Mouse (Mus musculus): ENCODE data around the gene Lrrc26. TPM values are rescaled to one million over a fixed set of nuclear protein-coding genes. Genes with fewer than 3 reads are reported as not detected.
"Not testable (repeated sequence)": the region's sequence is repeated elsewhere in the genome, so short reads cannot be mapped to it uniquely, and the experiment has no call there.

Gene Lrrc26
- polyA plus RNA-seq, 1 experiment from 2014 or later: not detected

DNA sequence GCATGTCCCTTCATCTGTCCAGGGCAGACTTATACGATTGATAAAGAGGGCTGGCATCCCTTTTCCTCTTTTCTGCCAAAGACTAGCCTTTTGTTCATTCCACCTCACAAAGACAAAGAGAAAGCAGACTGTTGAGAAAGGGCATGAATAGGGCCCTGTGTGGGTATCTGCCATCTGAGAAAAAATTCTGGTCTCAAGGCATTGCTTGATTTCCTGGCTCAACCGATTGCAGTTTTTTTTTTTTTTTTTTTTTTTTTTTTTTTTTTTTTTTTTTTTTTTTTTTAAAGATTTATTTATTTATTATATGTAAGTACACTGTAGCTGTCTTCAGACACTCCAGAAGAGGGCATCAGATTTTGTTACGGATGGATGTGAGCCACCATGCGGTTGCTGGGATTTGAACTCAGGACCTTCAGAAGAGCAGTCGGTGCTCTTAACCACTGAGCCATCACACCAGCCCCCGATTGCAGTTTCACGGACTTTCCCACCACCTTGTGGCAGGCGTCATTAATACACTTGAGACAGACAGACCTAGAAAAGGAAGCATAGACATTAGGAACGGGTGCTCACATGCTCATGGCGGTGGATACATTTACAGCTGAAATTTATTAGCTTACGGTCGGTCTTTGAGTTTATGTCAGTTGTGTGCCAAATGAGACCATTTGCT, 33.1 kb upstream of the Lrrc26 start:
- ATAC-seq (ENCODE audit: extremely low read depth, insufficient number of reproducible peaks, low FRiP score, low TSS enrichment); H3K9me3 ChIP-seq; H3K27me3 ChIP-seq (replicated peaks): not testable (repeated sequence)
- peak overlapping the region; percentile 64 for H3K27ac ChIP-seq (replicated peaks)
- peak overlapping the region; percentile 94 for H3K4me2 ChIP-seq
- H3K36me3 ChIP-seq: peaks cover 18% of the 10 kb centered on the region
- peak overlapping the region; percentile 89 for H3K9ac ChIP-seq
- H3K4me1 ChIP-seq: peaks cover 21% of the 10 kb centered on the region
- H3K4me3 ChIP-seq: peak overlapping the region; percentile 88
- WGBS: 54% methylated on average over 12 of the region's 12 CpGs

DNA sequence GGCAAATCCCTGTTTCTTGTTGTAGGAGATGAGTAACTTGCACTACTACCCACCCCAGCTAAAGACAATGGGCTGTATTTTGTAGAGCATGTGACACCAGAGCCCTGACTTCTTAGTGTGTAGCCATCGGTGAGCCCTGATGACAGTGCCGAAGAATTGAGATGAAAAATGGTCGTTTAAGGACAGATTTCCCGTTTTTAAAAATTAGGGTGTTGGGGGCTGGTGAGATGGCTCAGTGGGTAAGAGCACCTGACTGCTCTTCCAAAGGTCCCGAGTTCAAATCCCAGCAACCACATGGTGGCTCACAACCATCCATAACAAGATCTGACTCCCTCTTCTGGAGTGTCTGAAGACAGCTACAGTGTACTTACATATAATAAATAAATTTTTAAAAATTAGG, 32.5 kb upstream of the Lrrc26 start:
- not testable (repeated sequence) for H3K4me2 ChIP-seq; H3K9ac ChIP-seq; H3K27me3 ChIP-seq (replicated peaks); ATAC-seq (ENCODE audit: extremely low read depth, insufficient number of reproducible peaks, low FRiP score, low TSS enrichment); H3K27ac ChIP-seq (replicated peaks); H3K9me3 ChIP-seq; H3K4me3 ChIP-seq
- WGBS: 74% methylated on average over 5 of the region's 5 CpGs
- Histone ChIP-seq H3K4me1 (peaks cover 25% of the 10 kb centered on the region), H3K36me3 (peaks cover 11% of the 10 kb centered on the region)

GRCm38 (mm10) chr2:25258887-25259286, 30.8 kb upstream of the Lrrc26 start:
- H3K4me2 ChIP-seq: no peak overlapping the region
- H3K36me3 ChIP-seq: no peaks in the 10 kb centered on the region
- H3K4me3 ChIP-seq: no peak overlapping the region
- 56% methylated on average over 2 of the region's 2 CpGs for WGBS
- H3K27ac ChIP-seq (replicated peaks): no peak overlapping the region
- no peaks in the 10 kb centered on the region for H3K9me3 ChIP-seq
- ATAC-seq (ENCODE audit: extremely low read depth, insufficient number of reproducible peaks, low FRiP score, low TSS enrichment): no peak
- no peak overlapping the region for H3K9ac ChIP-seq
- peaks cover 7% of the 10 kb centered on the region for H3K27me3 ChIP-seq (replicated peaks)
- H3K4me1 ChIP-seq: peaks cover 34% of the 10 kb centered on the region

DNA sequence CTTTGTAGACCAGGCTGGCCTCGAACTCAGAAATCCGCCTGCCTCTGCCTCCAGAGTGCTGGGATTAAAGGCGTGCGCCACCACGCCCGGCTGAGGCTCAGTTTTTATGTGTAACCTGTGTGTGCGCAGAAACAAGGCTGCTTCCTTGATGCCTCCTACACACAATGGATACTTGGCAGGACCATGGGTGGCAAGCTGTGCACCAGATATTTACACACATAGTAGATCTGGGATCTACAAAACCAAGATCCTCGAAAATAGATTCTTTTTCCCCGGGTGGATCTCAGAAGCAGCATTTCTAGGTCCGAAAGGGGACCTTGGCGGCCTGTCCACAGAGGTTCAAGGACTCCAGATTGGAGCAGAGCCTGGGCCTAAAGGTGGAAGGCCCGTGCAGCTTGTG, 27.8 kb upstream of the Lrrc26 start:
- no peaks in the 10 kb centered on the region for H3K36me3 ChIP-seq
- H3K9me3 ChIP-seq: no peaks in the 10 kb centered on the region
- peak overlapping the region; percentile 100 for H3K4me2 ChIP-seq
- peak overlapping the region; percentile 86 for H3K4me3 ChIP-seq
- H3K9ac ChIP-seq: peak overlapping the region; percentile 74
- H3K27me3 ChIP-seq (replicated peaks): peaks cover 19% of the 10 kb centered on the region
- H3K4me1 ChIP-seq: peaks cover 47% of the 10 kb centered on the region
- ATAC-seq (ENCODE audit: extremely low read depth, insufficient number of reproducible peaks, low FRiP score, low TSS enrichment): 0 out of 2 replicates have a peak, but pooled peaks have one; percentile 3
- WGBS: 41% methylated on average over 12 of the region's 12 CpGs
- H3K27ac ChIP-seq (replicated peaks): peak overlapping the region; percentile 9; the same call in 1 of the 2 replicates

- peaks cover 48% of the 10 kb centered on the region for H3K4me1 ChIP-seq
- H3K4me2 ChIP-seq: peak within 1 kb of the TSS; percentile 100
- ATAC-seq (ENCODE audit: extremely low read depth, insufficient number of reproducible peaks, low FRiP score, low TSS enrichment): peak; percentile 96
- H3K27me3 ChIP-seq (replicated peaks): peaks cover 19% of the 10 kb centered on the region
- no peaks in the 10 kb centered on the region for H3K36me3 ChIP-seq
- H3K27ac ChIP-seq (replicated peaks): peak within 1 kb of the TSS; percentile 9; the same call in 1 of the 2 replicates
- under 1% methylated on average over 39 of the region's 39 CpGs for WGBS
- peak within 1 kb of the TSS; percentile 86 for H3K4me3 ChIP-seq
- H3K9ac ChIP-seq: peak within 1 kb of the TSS; percentile 86
- H3K9me3 ChIP-seq: no peaks in the 10 kb centered on the region
Measured at GRCm38 (mm10) chr2:25262291-25262767, 27.4 kb upstream of the Lrrc26 start, which contains the start of gene Tprn. Gene Tprn (plus strand): TSS chr2:25262618.

GRCm38 (mm10) chr2:25262795-25263622, 26.7 kb upstream of the Lrrc26 start:
- WGBS: under 1% methylated on average over 82 of the region's 82 CpGs
- H3K36me3 ChIP-seq: 0 out of 2 replicates have a peak, but pooled peaks cover 1% of the 10 kb centered on the region
- H3K27ac ChIP-seq (replicated peaks): no peak overlapping the region
- peaks cover 52% of the 10 kb centered on the region for H3K4me1 ChIP-seq
- H3K4me3 ChIP-seq: peak overlapping the region; percentile 86
- peak overlapping the region; percentile 86 for H3K9ac ChIP-seq
- peak; percentile 1; the same call in 1 of the 2 replicates for ATAC-seq (ENCODE audit: extremely low read depth, insufficient number of reproducible peaks, low FRiP score, low TSS enrichment)
- H3K9me3 ChIP-seq: no peaks in the 10 kb centered on the region
- H3K27me3 ChIP-seq (replicated peaks): peaks cover 19% of the 10 kb centered on the region
- peak overlapping the region; percentile 100 for H3K4me2 ChIP-seq

DNA sequence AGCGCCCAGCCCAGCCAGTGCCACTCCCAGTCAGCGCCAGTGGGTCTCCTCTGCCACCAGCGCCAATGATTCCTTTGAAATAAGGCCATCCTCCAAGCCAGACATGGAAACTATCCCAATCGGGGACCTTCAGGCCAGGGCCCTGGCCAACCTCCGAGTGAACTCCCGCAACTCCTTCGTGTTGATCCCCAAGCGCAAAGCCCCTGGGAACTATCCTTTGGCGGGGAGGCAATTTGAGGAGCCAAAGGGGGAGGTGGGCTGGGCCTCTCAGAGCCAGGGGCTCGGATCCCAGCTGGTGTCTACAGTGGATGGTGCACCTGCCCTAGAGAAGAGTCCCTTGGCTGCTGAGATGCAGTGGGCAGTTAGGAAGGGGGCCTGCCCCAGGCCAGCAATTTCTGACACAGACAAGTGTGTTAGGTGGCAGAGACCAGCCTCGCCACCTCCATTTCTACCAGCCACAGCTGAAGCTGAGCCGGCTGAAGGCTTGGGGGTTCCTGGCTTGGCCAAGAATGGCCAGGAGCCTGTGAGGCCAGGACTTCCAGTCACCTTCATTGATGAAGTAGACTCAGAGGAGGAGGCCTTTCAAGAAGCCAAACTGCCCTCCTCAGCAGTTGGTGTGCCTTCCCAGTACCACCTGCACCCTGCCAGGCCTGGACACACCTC, 26.0 kb upstream of the Lrrc26 start:
- WGBS: 19% methylated on average over 12 of the region's 12 CpGs
- H3K4me3 ChIP-seq: peak overlapping the region; percentile 86
- peaks cover 19% of the 10 kb centered on the region for H3K27me3 ChIP-seq (replicated peaks)
- H3K4me2 ChIP-seq: peak overlapping the region; percentile 100
- H3K36me3 ChIP-seq: 0 out of 2 replicates have a peak, but pooled peaks cover 9% of the 10 kb centered on the region
- peak overlapping the region; percentile 86 for H3K9ac ChIP-seq
- peaks cover 52% of the 10 kb centered on the region for H3K4me1 ChIP-seq
- H3K9me3 ChIP-seq: no peaks in the 10 kb centered on the region
- no peak overlapping the region for H3K27ac ChIP-seq (replicated peaks)
- ATAC-seq (ENCODE audit: extremely low read depth, insufficient number of reproducible peaks, low FRiP score, low TSS enrichment): no peak

- Histone ChIP-seq H3K27ac (replicated peaks) (no peak overlapping the region), H3K4me1 (peaks cover 52% of the 10 kb centered on the region), H3K36me3 (peaks cover 13% of the 10 kb centered on the region), H3K4me2 (peak overlapping the region; percentile 100), H3K9me3 (no peaks in the 10 kb centered on the region), H3K4me3 (peak overlapping the region; percentile 86), H3K9ac (peak overlapping the region; percentile 86; the same call in 1 of the 2 replicates), H3K27me3 (replicated peaks) (peaks cover 19% of the 10 kb centered on the region)
- no peak for ATAC-seq (ENCODE audit: extremely low read depth, insufficient number of reproducible peaks, low FRiP score, low TSS enrichment)
- 69% methylated on average over 5 of the region's 5 CpGs for WGBS
Measured at GRCm38 (mm10) chr2:25264286-25264660, 25.4 kb upstream of the Lrrc26 start.

DNA sequence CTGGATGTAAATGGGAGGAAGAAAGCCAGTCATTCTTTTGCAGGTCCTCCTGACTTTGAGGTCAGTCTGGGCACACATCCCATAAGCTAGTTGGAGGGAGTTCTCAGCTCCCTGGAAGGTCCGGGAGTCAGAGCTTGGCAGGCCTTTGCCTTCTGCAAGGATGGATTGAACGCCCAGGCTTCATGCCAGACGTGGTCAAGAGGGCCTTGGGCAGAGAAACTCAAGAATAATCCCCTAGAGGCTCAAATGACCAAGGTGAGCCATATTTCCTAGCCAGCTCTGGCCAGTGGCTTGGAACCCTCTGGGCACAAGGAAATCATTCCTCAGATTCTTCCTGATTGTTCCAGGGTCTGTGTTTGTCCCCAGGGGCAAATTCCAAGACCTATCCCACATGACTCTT, 24.9 kb upstream of the Lrrc26 start:
- no peaks in the 10 kb centered on the region for H3K9me3 ChIP-seq
- H3K4me2 ChIP-seq: peak overlapping the region; percentile 100; the same call in 1 of the 2 replicates
- WGBS: 66% methylated on average over 3 of the region's 3 CpGs
- H3K4me1 ChIP-seq: peaks cover 52% of the 10 kb centered on the region
- H3K4me3 ChIP-seq: no peak overlapping the region
- no peak overlapping the region for H3K27ac ChIP-seq (replicated peaks)
- H3K27me3 ChIP-seq (replicated peaks): peaks cover 19% of the 10 kb centered on the region
- ATAC-seq (ENCODE audit: extremely low read depth, insufficient number of reproducible peaks, low FRiP score, low TSS enrichment): no peak
- H3K9ac ChIP-seq: peak overlapping the region; percentile 34; the same call in 1 of the 2 replicates
- H3K36me3 ChIP-seq: peaks cover 19% of the 10 kb centered on the region

- Histone ChIP-seq H3K27ac (replicated peaks) (no peak overlapping the region), H3K27me3 (replicated peaks) (peaks cover 19% of the 10 kb centered on the region), H3K36me3 (peaks cover 31% of the 10 kb centered on the region), H3K4me3 (peak overlapping the region; percentile 4; the same call in 1 of the 2 replicates), H3K9me3 (no peaks in the 10 kb centered on the region), H3K4me1 (peaks cover 59% of the 10 kb centered on the region), H3K4me2 (peak overlapping the region; percentile 16), H3K9ac (peak overlapping the region; percentile 44)
- ATAC-seq (ENCODE audit: extremely low read depth, insufficient number of reproducible peaks, low FRiP score, low TSS enrichment): no peak
- WGBS: 60% methylated on average over 6 of the region's 6 CpGs
Measured at GRCm38 (mm10) chr2:25265897-25266656, 23.6 kb upstream of the Lrrc26 start.
